Mouse (Mus musculus) limb, embryonic 14.5 days (tissue): Measurements from ENCODE around the gene Pde4dip. TPM values are rescaled to one million over a fixed set of nuclear protein-coding genes. Genes with fewer than 3 reads are reported as not detected.

Experiments
- ATAC-seq: fragments of 200-750 bp; cut with Nextera tagmentation; 2 replicates; pipeline ENCODE4 v1.8.0; 2017; ENCODE audit warnings: low read depth, moderate number of reproducible peaks, moderate TSS enrichment; ENCODE audit not compliant: low FRiP score
- DNase-seq: peaks from one replicate; pipeline ENCODE4 v3.0.0-alpha.2; 2015; ENCODE audit warnings: low spot score
- H3K27ac ChIP-seq: fragments of 300-500 bp; sonication (generic); replicated peaks from 2 replicates; pipeline ENCODE4 v1.5.1; 2014; ENCODE audit warnings: low read depth, mild to moderate bottlenecking, low read length, moderate library complexity, mixed read lengths
- H3K27me3 ChIP-seq: fragments of 300-500 bp; sonication (generic); 2 replicates; pipeline ENCODE4 v1.6.1; 2014; ENCODE audit warnings: low read length, mixed read lengths; ENCODE audit not compliant: control insufficient read depth, insufficient read depth
- H3K36me3 ChIP-seq: fragments of 300-500 bp; sonication (generic); 2 replicates; pipeline ENCODE4 v1.6.1; 2014; ENCODE audit warnings: mild to moderate bottlenecking, low read length, moderate library complexity, mixed read lengths; ENCODE audit not compliant: control insufficient read depth, insufficient read depth
- H3K4me1 ChIP-seq: fragments of 300-500 bp; sonication (generic); 2 replicates; pipeline ENCODE4 v1.6.1; 2014; ENCODE audit warnings: antibody characterized with exemption, low read length, mixed read lengths; ENCODE audit not compliant: control insufficient read depth, insufficient read depth
- H3K4me2 ChIP-seq: fragments of 300-500 bp; sonication (generic); replicated peaks from 2 replicates; pipeline ENCODE4 v1.6.1; 2014; ENCODE audit warnings: low read depth, mild to moderate bottlenecking, low read length, moderate library complexity; ENCODE audit not compliant: severe bottlenecking
- H3K4me3 ChIP-seq: fragments of 300-500 bp; sonication (generic); replicated peaks from 2 replicates; pipeline ENCODE4 v1.5.1; 2014; ENCODE audit warnings: low read length
- H3K9ac ChIP-seq: fragments of 300-500 bp; sonication (generic); 2 replicates; pipeline ENCODE4 v1.6.1; 2014; ENCODE audit warnings: mild to moderate bottlenecking, low read depth, low read length, moderate library complexity; ENCODE audit not compliant: severe bottlenecking
- H3K9me3 ChIP-seq: fragments of 300-500 bp; sonication (generic); 2 replicates; pipeline ENCODE4 v1.6.1; 2016; ENCODE audit warnings: low read length; ENCODE audit not compliant: control insufficient read depth
- POLR2A ChIP-seq: fragments of 200-500 bp; IDR thresholded peaks from 2 replicates; pipeline ENCODE4 v1.8.0; 2012; ENCODE audit warnings: inconsistent platforms, mild to moderate bottlenecking, moderate library complexity, borderline replicate concordance; ENCODE audit not compliant: insufficient read depth, insufficient read length; ENCODE audit errors: extremely low read depth
- WGBS: fragments of 180-500 bp; shearing (Covaris S2); extraction: QIAGEN DNeasy Blood & Tissue Kit; methylation state at CpG from one replicate; pipeline ENCODE4 v1.1.7; 2014; 5-methylcytosine and 5-hydroxymethylcytosine counted together
- polyA plus RNA-seq, 2 experiments: library from polyadenylated mRNA; depleted of rRNA in 1 of 2; stranded (reverse) in 1 of 2; unstranded in 1 of 2; fragments of >200 nt; fragmentation: Nextera tagmentation in 1 of 2; extraction: Ambion mirVana in 1 of 2; gene quantifications; 2 replicates each; pipeline versions ENCODE4 v1.2.1 to v1.2.3; 2012 to 2014

The Pde4dip gene
- polyA plus RNA-seq, 2 experiments = 33.3 to 38.5 TPM

GRCm38 (mm10) chr3:97690590-97690989 lies 197.9 kb downstream of the Pde4dip start:
- H3K4me2 ChIP-seq = no peak overlapping the region
- no peaks in the 10 kb centered on the region for H3K36me3 ChIP-seq
- H3K4me1 ChIP-seq = no peaks in the 10 kb centered on the region
- 56% methylated on average over 7 of the region's 7 CpGs for WGBS
- no peak for ATAC-seq
- DNase-seq = no peak
- H3K27me3 ChIP-seq = no peaks in the 10 kb centered on the region
- no peak for TF ChIP-seq POLR2A
- no peak overlapping the region for H3K4me3 ChIP-seq
- no peaks in the 10 kb centered on the region for H3K9me3 ChIP-seq
- H3K27ac ChIP-seq = no peak overlapping the region
- H3K9ac ChIP-seq = no peak overlapping the region

- no peak for TF ChIP-seq POLR2A
- Histone ChIP-seq H3K27me3 (no peaks in the 10 kb centered on the region), H3K27ac (no peak overlapping the region), H3K4me1 (no peaks in the 10 kb centered on the region), H3K36me3 (no peaks in the 10 kb centered on the region), H3K4me2 (no peak overlapping the region), H3K9me3 (no peaks in the 10 kb centered on the region), H3K9ac (no peak overlapping the region), H3K4me3 (no peak overlapping the region)
- WGBS = 64% methylated on average over 2 of the region's 2 CpGs
- no peak for DNase-seq
- ATAC-seq = no peak
These were observed 199.2 kb downstream of the Pde4dip start for GRCm38 (mm10) chr3:97689289-97689688.

DNA sequence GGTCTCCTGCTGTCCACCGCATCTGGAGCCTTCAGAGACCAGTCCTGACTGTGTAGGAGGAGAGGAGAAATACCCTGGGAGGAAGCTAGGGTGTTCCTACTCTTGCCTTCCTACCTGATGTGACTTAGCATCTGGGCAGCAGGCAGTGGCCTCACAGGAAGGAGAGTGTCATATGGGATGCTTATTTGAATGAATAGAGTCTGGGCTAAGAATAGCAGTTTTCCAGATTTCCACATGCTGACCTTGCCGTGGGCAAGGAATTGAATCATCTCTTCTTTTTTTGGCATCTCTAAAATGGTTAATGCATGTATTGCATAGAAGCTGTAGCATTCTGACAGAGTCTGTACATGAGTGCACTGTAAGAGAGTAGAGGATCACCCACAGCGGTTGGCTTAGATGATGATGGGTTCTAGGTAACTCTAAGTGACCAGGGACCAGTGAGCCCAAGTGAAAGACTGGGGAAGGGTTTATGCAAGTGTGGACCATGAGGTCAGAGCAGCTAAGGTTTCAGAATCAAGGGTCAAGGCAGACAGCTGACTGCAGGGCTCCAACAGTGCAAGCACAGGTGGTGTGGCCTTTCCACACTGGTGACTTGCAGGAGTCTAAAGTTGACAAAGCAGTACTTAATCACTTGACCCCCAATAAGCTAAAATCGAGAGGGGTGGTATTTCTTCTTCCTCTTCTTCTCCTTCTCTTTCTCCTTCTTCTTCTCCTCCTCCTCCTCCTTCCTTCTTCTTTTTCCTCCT lies 202.0 kb downstream of the Pde4dip start:
- peaks cover under 1% of the 10 kb centered on the region; the same call in 1 of the 2 replicates for H3K4me1 ChIP-seq
- no peak overlapping the region for H3K4me2 ChIP-seq
- H3K9me3 ChIP-seq = no peaks in the 10 kb centered on the region
- H3K4me3 ChIP-seq = no peak overlapping the region
- no peak overlapping the region for H3K27ac ChIP-seq
- no peak overlapping the region for H3K9ac ChIP-seq
- WGBS = 78% methylated on average over 4 of the region's 4 CpGs
- H3K36me3 ChIP-seq = no peaks in the 10 kb centered on the region
- no peak for ATAC-seq
- no peak for DNase-seq
- TF ChIP-seq POLR2A = no peak
- no peaks in the 10 kb centered on the region for H3K27me3 ChIP-seq

DNA sequence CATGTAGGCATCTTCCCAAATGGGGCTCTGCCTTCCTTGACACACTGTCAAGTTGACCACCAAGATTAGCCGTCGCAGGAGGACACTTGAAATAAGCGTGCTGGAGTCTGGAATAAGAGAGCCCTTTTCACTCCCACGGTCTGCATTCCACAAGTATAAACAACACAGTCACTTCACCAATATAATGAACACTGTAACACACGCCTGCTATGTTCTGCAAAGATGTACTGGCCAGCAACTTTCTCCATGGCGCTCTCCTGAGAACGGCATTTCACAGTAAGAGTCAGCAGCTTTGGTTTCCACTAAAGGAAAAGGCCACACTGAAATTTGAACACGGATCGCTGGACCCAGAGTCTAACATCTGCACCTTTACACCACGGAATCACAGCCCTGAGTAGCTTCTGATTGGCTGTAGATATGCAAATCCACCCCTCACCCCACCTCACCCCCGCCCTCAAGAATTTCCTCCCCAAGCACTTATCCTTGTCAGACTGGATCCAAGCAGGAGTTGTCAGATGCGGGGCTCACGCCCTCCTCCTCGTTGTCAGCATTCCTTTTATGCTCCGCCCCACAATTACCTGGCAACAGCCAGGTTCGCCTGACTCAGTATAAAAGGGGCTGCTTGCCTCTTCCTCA lies 204.8 kb downstream of the Pde4dip start:
- H3K9me3 ChIP-seq = no peaks in the 10 kb centered on the region
- TF ChIP-seq POLR2A = no peak
- DNase-seq (peak; percentile 56), ATAC-seq (no peak)
- no peaks in the 10 kb centered on the region for H3K36me3 ChIP-seq
- H3K4me2 ChIP-seq = peak overlapping the region; percentile 22
- no peak overlapping the region for H3K9ac ChIP-seq
- no peak overlapping the region for H3K4me3 ChIP-seq
- no peaks in the 10 kb centered on the region for H3K27me3 ChIP-seq
- 6% methylated on average over 16 of the region's 16 CpGs for WGBS
- peaks cover 6% of the 10 kb centered on the region for H3K4me1 ChIP-seq
- no peak overlapping the region for H3K27ac ChIP-seq

GRCm38 (mm10) chr3:97682576-97682975 lies 205.9 kb downstream of the Pde4dip start:
- Histone ChIP-seq H3K9me3 (no peaks in the 10 kb centered on the region), H3K9ac (no peak overlapping the region), H3K36me3 (no peaks in the 10 kb centered on the region), H3K27me3 (no peaks in the 10 kb centered on the region), H3K4me1 (peaks cover 6% of the 10 kb centered on the region), H3K4me2 (peak overlapping the region; percentile 84), H3K4me3 (no peak overlapping the region), H3K27ac (no peak overlapping the region)
- 24% methylated on average over 5 of the region's 5 CpGs for WGBS
- TF ChIP-seq POLR2A = no peak
- no peak for DNase-seq
- ATAC-seq = no peak

- TF ChIP-seq POLR2A = no peak
- H3K4me2 ChIP-seq = peak overlapping the region; percentile 84
- DNase-seq (no peak), ATAC-seq (no peak)
- H3K4me1 ChIP-seq = peaks cover 6% of the 10 kb centered on the region
- H3K9ac ChIP-seq = 0 out of 2 replicates have a peak overlapping the region, but pooled peaks have one; percentile 51
- no peaks in the 10 kb centered on the region for H3K9me3 ChIP-seq
- no peaks in the 10 kb centered on the region for H3K27me3 ChIP-seq
- 4% methylated on average over 11 of the region's 11 CpGs for WGBS
- H3K4me3 ChIP-seq = peak overlapping the region; percentile 40
- H3K36me3 ChIP-seq = no peaks in the 10 kb centered on the region
- no peak overlapping the region for H3K27ac ChIP-seq
These were observed 206.4 kb downstream of the Pde4dip start for GRCm38 (mm10) chr3:97682159-97682502.
